Mouse (Mus musculus) forebrain, embryonic 16.5 days (tissue): ENCODE measurements around the gene Olfr825. TPM values are rescaled to one million over a fixed set of nuclear protein-coding genes. Genes with fewer than 3 reads are reported as not detected.
"Not testable (repeated sequence)": the region's sequence is repeated elsewhere in the genome, so short reads cannot be mapped to it uniquely, and the experiment has no call there.

Experiments
- ATAC-seq: fragments of 200-750 bp; cut with Nextera tagmentation; 2 replicates; pipeline ENCODE4 v1.8.0; 2017; ENCODE audit warnings: mild to moderate bottlenecking, moderate library complexity
- H3K27ac ChIP-seq: fragments of 300-500 bp; sonication (generic); 2 replicates; pipeline ENCODE4 v1.5.1; 2014; ENCODE audit warnings: low read length, control low read depth
- H3K27me3 ChIP-seq: fragments of 300-500 bp; sonication (generic); replicated peaks from 2 replicates; pipeline ENCODE4 v1.6.1; 2014; ENCODE audit warnings: low read length; ENCODE audit not compliant: control insufficient read depth, insufficient read depth
- H3K36me3 ChIP-seq: fragments of 300-500 bp; sonication (generic); 2 replicates; pipeline ENCODE4 v1.6.1; 2014; ENCODE audit not compliant: control insufficient read depth, insufficient read depth
- H3K4me1 ChIP-seq: fragments of 300-500 bp; sonication (generic); replicated peaks from 2 replicates; pipeline ENCODE4 v1.6.1; 2014; ENCODE audit warnings: low read length; ENCODE audit not compliant: control insufficient read depth, insufficient read depth
- H3K4me2 ChIP-seq: fragments of 300-500 bp; sonication (generic); 2 replicates; pipeline ENCODE4 v1.6.1; 2014; ENCODE audit warnings: mild to moderate bottlenecking, low read length, control low read depth
- H3K4me3 ChIP-seq: fragments of 300-500 bp; sonication (generic); replicated peaks from 2 replicates; pipeline ENCODE4 v1.5.1; 2014; ENCODE audit warnings: mild to moderate bottlenecking, low read length, control low read depth
- H3K9ac ChIP-seq: fragments of 300-500 bp; sonication (generic); replicated peaks from 2 replicates; pipeline ENCODE4 v1.6.1; 2014; ENCODE audit warnings: low read depth, low read length, control low read depth
- H3K9me3 ChIP-seq: fragments of 300-500 bp; sonication (generic); 2 replicates; pipeline ENCODE4 v1.6.1; 2016; ENCODE audit warnings: low read length; ENCODE audit not compliant: control insufficient read depth
- WGBS: fragments of 180-500 bp; shearing (Covaris S2); extraction: QIAGEN DNeasy Blood & Tissue Kit; methylation state at CpG from one replicate; pipeline ENCODE4 v1.1.7; 2014; 5-methylcytosine and 5-hydroxymethylcytosine counted together
- polyA plus RNA-seq: library from polyadenylated mRNA; unstranded; fragments of >200 nt; fragmentation: Nextera tagmentation; extraction: Ambion mirVana; gene quantifications from 2 replicates; pipeline ENCODE4 v1.2.1, GENCODE M21; 2015

The Olfr825 gene
- not detected in 2 replicates for polyA plus RNA-seq

- Histone ChIP-seq H3K4me2 (no peak within 1 kb of the TSS), H3K9me3 (no peaks in the 10 kb centered on the region; the same call in 1 of the 2 replicates), H3K27ac (no peak within 1 kb of the TSS), H3K9ac (no peak within 1 kb of the TSS), H3K4me1 (no peaks in the 10 kb centered on the region), H3K27me3 (no peaks in the 10 kb centered on the region), H3K4me3 (no peak within 1 kb of the TSS), H3K36me3 (no peaks in the 10 kb centered on the region)
- ATAC-seq = no peak
Observed at GRCm38 (mm10) chr10:130166666-130167065, at the start of gene Olfr825. Olfr825 (minus strand) TSS chr10:130166766.

GRCm38 (mm10) chr10:130214303-130214702 lies 47.7 kb upstream of the Olfr825 start, which contains the start of gene Olfr827:
Olfr827 (minus strand) TSS chr10:130214403.
- no peak for ATAC-seq

DNA sequence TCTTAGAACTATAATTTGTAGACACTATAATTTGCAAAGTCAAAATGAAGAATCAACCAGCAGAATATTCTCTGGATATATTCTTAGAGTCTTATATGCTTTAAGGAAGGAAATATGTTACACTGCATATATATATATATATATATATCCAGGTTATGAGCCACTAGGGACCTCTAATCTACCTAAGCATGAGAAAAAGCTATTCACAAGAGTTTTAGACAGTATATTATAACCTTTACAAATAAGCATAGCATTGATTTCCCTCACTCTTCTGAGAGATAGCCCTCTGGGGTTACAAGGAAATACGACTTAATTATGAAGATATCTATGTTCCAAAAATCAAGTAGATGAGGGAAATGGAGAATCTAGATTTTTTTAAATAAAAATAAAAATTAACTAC lies 17.5 kb upstream of the Olfr825 start, which contains the start of gene Olfr826:
Olfr826 (minus strand) TSS at position 101 of the 400 bp plus-strand sequence.
- Histone ChIP-seq H3K27ac (no peak within 1 kb of the TSS), H3K27me3 (no peaks in the 10 kb centered on the region), H3K4me1 (no peaks in the 10 kb centered on the region), H3K9me3 (no peaks in the 10 kb centered on the region), H3K9ac (no peak within 1 kb of the TSS), H3K4me2 (no peak within 1 kb of the TSS), H3K36me3 (no peaks in the 10 kb centered on the region), H3K4me3 (no peak within 1 kb of the TSS)
- WGBS = 73% methylated on average over 1 of the region's 1 CpGs
- ATAC-seq = no peak

More at GRCm38 (mm10) chr10:130214303-130214702, 47.7 kb upstream of the Olfr825 start, which contains the start of gene Olfr827:
- H3K4me3 ChIP-seq = no peak within 1 kb of the TSS
- WGBS = 88% methylated on average over 1 of the region's 1 CpGs
- H3K9ac ChIP-seq = no peak within 1 kb of the TSS
- no peaks in the 10 kb centered on the region for H3K4me1 ChIP-seq
- H3K27me3 ChIP-seq = no peaks in the 10 kb centered on the region
- no peak within 1 kb of the TSS for H3K27ac ChIP-seq
- H3K36me3 ChIP-seq = no peaks in the 10 kb centered on the region
- H3K4me2 ChIP-seq = no peak within 1 kb of the TSS
- no peaks in the 10 kb centered on the region for H3K9me3 ChIP-seq

DNA sequence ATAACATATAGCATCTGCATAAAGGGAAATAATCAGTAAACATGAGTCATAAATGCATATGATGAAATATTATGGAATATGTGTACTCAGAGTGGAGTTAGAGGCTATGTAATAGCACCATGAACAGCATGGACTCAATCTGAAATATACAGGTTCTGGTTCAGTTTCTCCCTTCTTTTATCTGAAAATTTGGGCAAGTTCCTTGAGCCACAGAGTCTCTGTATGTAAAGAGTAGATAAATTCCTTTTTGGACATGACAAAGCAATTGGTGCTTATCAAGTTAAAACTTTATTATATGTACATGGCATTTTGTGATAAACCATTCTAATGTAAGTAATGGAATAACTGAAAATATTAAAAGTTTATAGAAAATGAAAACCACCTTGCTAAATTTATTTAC lies 1.4 kb downstream of the Olfr825 start:
- no peaks in the 10 kb centered on the region for H3K36me3 ChIP-seq
- no peak overlapping the region for H3K9ac ChIP-seq
- ATAC-seq = no peak
- H3K9me3 ChIP-seq = no peaks in the 10 kb centered on the region
- no peak overlapping the region for H3K4me2 ChIP-seq
- no peaks in the 10 kb centered on the region for H3K4me1 ChIP-seq
- no peak overlapping the region for H3K4me3 ChIP-seq
- no peaks in the 10 kb centered on the region for H3K27me3 ChIP-seq
- H3K27ac ChIP-seq = no peak overlapping the region

- H3K4me2 ChIP-seq = no peak overlapping the region
- H3K4me1 ChIP-seq = no peaks in the 10 kb centered on the region
- no peaks in the 10 kb centered on the region for H3K9me3 ChIP-seq
- H3K27ac ChIP-seq = no peak overlapping the region
- no peaks in the 10 kb centered on the region for H3K27me3 ChIP-seq
- no peak overlapping the region for H3K9ac ChIP-seq
- no peak overlapping the region for H3K4me3 ChIP-seq
- H3K36me3 ChIP-seq = no peaks in the 10 kb centered on the region
- ATAC-seq = no peak
- 86% methylated on average over 5 of the region's 5 CpGs for WGBS
Observed at GRCm38 (mm10) chr10:130144121-130144520, 22.4 kb downstream of the Olfr825 start.

- H3K9me3 ChIP-seq, H3K4me1 ChIP-seq, H3K27me3 ChIP-seq, H3K27ac ChIP-seq, H3K36me3 ChIP-seq, H3K4me3 ChIP-seq, ATAC-seq, H3K4me2 ChIP-seq, H3K9ac ChIP-seq: not testable (repeated sequence)
- 84% methylated on average over 5 of the region's 5 CpGs for WGBS
Observed at GRCm38 (mm10) chr10:130142481-130142880, 24.1 kb downstream of the Olfr825 start.

DNA sequence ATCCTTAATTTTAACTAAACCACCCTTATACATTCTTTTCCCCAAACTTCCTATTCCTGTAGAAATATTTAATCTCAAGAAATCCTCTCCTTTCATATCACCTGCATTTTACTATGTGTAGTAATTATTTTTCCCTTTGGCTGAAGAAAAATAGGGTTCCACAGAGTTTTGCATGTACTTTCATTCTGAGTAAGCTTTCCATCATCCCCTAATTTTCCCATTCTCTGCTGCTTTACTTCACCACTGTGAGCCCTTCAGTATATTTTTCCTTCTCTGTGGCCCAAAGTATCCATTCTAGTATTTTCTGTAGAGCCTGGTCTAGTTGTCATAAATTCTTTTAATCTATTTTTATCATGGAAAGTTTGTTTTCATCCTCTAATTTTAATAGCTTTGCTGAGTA lies 31.8 kb downstream of the Olfr825 start:
- H3K9ac ChIP-seq = no peak overlapping the region
- no peaks in the 10 kb centered on the region for H3K27me3 ChIP-seq
- no peak overlapping the region for H3K27ac ChIP-seq
- no peaks in the 10 kb centered on the region for H3K9me3 ChIP-seq
- H3K4me1 ChIP-seq = no peaks in the 10 kb centered on the region
- ATAC-seq = no peak
- no peaks in the 10 kb centered on the region for H3K36me3 ChIP-seq
- no peak overlapping the region for H3K4me2 ChIP-seq
- no peak overlapping the region for H3K4me3 ChIP-seq

GRCm38 (mm10) chr10:130129900-130130299 lies 36.7 kb downstream of the Olfr825 start, which contains the start of gene Olfr824:
Olfr824 (minus strand) TSS chr10:130130000.
- H3K36me3 ChIP-seq, H3K4me1 ChIP-seq, H3K4me2 ChIP-seq, H3K27ac ChIP-seq, H3K27me3 ChIP-seq, H3K9me3 ChIP-seq, H3K4me3 ChIP-seq, ATAC-seq, H3K9ac ChIP-seq: not testable (repeated sequence)

DNA sequence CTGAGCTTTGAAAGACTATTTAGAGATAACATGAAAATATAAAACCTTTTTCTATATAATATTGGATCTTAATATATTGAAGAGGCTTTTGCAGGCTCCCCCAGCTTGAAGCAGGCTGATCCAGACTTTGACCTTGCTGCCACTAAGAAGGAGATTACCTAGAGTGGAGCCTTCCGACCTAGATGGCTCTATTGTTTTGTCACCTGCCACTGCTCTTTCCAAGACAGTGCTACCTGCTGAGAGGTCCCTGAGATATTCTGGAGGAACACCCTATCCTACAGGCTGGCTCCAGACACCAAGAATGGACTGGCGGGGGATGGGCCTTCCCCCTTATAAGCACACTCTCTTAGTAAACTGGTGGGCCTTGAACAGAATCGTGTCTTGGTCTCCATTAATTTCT lies 50.5 kb downstream of the Olfr825 start:
- H3K27ac ChIP-seq, H3K9ac ChIP-seq, H3K27me3 ChIP-seq, ATAC-seq, H3K4me1 ChIP-seq, H3K4me3 ChIP-seq, H3K9me3 ChIP-seq, H3K36me3 ChIP-seq, H3K4me2 ChIP-seq: not testable (repeated sequence)
- WGBS = 59% methylated on average over 3 of the region's 3 CpGs

DNA sequence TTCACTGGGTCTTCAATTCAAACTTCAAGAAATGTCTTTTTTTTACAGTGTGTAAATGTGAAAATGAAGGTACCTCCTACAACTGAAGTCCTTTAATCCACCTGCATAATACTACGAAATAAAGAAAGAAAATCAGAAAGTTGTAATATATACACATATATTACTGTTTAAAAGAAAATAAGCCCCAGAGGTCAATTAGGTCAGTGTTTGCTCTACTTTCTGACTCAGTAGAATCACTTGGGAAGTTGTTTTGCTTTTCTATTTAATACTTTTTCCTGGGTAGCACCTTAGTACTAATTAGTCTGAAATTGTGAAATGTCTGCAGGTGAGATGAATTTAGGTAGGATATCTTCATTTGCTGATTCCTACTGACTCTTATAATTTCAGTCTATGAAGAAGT lies 51.3 kb downstream of the Olfr825 start, which contains the start of gene Olfr823:
Olfr823 (minus strand) TSS at position 101 of the 400 bp plus-strand sequence.
- H3K4me1 ChIP-seq, H3K4me3 ChIP-seq, ATAC-seq, H3K36me3 ChIP-seq, H3K4me2 ChIP-seq, H3K9ac ChIP-seq, H3K27ac ChIP-seq, H3K9me3 ChIP-seq, H3K27me3 ChIP-seq: not testable (repeated sequence)
- 100% methylated on average over 1 of the region's 1 CpGs for WGBS
